Mouse (Mus musculus) small intestine, adult 2 months (tissue): ENCODE measurements at regions not wholly inside any gene's neighbourhood (a gene's known extent, or its start where the extent isn't known, plus 50 kb on each side); places are given as distances from the start of the nearest gene placed in this dataset.

Experiments
- H3K27ac ChIP-seq: fragments of 200-500 bp; 2 replicates; pipeline ENCODE4 v1.5.1; 2012; ENCODE audit warnings: low read depth, low read length, control low read depth, inconsistent platforms; ENCODE audit not compliant: insufficient read depth
- H3K27me3 ChIP-seq: fragments of 200-500 bp; 2 replicates; pipeline ENCODE4 v1.6.1; 2012; ENCODE audit warnings: mild to moderate bottlenecking, moderate library complexity, low read length, inconsistent platforms; ENCODE audit not compliant: control insufficient read depth, insufficient read depth
- H3K36me3 ChIP-seq: fragments of 200-500 bp; 2 replicates; pipeline ENCODE4 v1.6.1; 2012; ENCODE audit warnings: mild to moderate bottlenecking, low read length, control low read depth, inconsistent platforms; ENCODE audit not compliant: control insufficient read depth, insufficient read depth
- H3K4me1 ChIP-seq: fragments of 200-500 bp; 2 replicates; pipeline ENCODE4 v1.6.1; 2012; ENCODE audit warnings: low read length, inconsistent platforms, mixed read lengths; ENCODE audit not compliant: control insufficient read depth, insufficient read depth, insufficient read length
- H3K4me3 ChIP-seq: fragments of 200-500 bp; 2 replicates; pipeline ENCODE4 v1.5.1; 2012; ENCODE audit warnings: low read depth, mild to moderate bottlenecking, control low read depth, inconsistent platforms, low read length, moderate library complexity
- CTCF ChIP-seq: fragments of 200-500 bp; IDR thresholded peaks from 2 replicates; pipeline ENCODE4 v1.5.1; 2012; ENCODE audit warnings: low read depth, mild to moderate bottlenecking, control low read depth, inconsistent platforms, low read length, moderate library complexity, mixed read lengths; ENCODE audit not compliant: insufficient replicate concordance, insufficient read length; ENCODE audit errors: extremely low read depth
- POLR2A ChIP-seq: fragments of 200-500 bp; IDR thresholded peaks from 2 replicates; pipeline ENCODE4 v1.6.1; 2012; ENCODE audit warnings: low read depth, mild to moderate bottlenecking, control low read depth, inconsistent platforms, low read length, moderate library complexity
- WGBS: fragments of 180-500 bp; shearing (Covaris S2); methylation state at CpG from one replicate; pipeline ENCODE4 v1.1.7; 2018; 5-methylcytosine and 5-hydroxymethylcytosine counted together

GRCm38 (mm10) chr12:51196289-51196688 lies 151.6 kb upstream of the G2e3 start:
- Histone ChIP-seq H3K27me3 (no peaks in the 10 kb centered on the region), H3K4me1 (peaks cover 5% of the 10 kb centered on the region; the same call in 1 of the 2 replicates), H3K4me3 (no peak overlapping the region), H3K27ac (peak overlapping the region; percentile 26; the same call in 1 of the 2 replicates), H3K36me3 (no peaks in the 10 kb centered on the region)
- no peak for TF ChIP-seq CTCF
- TF ChIP-seq POLR2A = no peak
- WGBS = 42% methylated on average over 5 of the region's 5 CpGs

- H3K27me3 ChIP-seq = no peaks in the 10 kb centered on the region
- H3K4me1 ChIP-seq = peaks cover 5% of the 10 kb centered on the region; the same call in 1 of the 2 replicates
- 81% methylated on average over 8 of the region's 8 CpGs for WGBS
- TF ChIP-seq POLR2A = no peak
- no peak for TF ChIP-seq CTCF
- H3K27ac ChIP-seq = no peak overlapping the region
- H3K36me3 ChIP-seq = no peaks in the 10 kb centered on the region
- no peak overlapping the region for H3K4me3 ChIP-seq
Observed at GRCm38 (mm10) chr12:51195136-51195535, 152.7 kb upstream of the G2e3 start.

- H3K27ac ChIP-seq = no peak overlapping the region
- TF ChIP-seq POLR2A (no peak), CTCF (no peak)
- no peaks in the 10 kb centered on the region for H3K36me3 ChIP-seq
- H3K27me3 ChIP-seq = no peaks in the 10 kb centered on the region
- 44% methylated on average over 1 of the region's 1 CpGs for WGBS
- no peaks in the 10 kb centered on the region for H3K4me1 ChIP-seq
- no peak overlapping the region for H3K4me3 ChIP-seq
Observed at GRCm38 (mm10) chr12:51190754-51191153, 157.1 kb upstream of the G2e3 start.

GRCm38 (mm10) chr12:51190186-51190585 lies 157.7 kb upstream of the G2e3 start:
- 64% methylated on average over 5 of the region's 5 CpGs for WGBS
- Histone ChIP-seq H3K27ac (no peak overlapping the region), H3K27me3 (no peaks in the 10 kb centered on the region), H3K4me1 (no peaks in the 10 kb centered on the region), H3K4me3 (no peak overlapping the region), H3K36me3 (no peaks in the 10 kb centered on the region)
- TF ChIP-seq POLR2A (no peak), CTCF (no peak)

GRCm38 (mm10) chr12:51188229-51188628 lies 159.6 kb upstream of the G2e3 start:
- H3K36me3 ChIP-seq = no peaks in the 10 kb centered on the region
- H3K4me3 ChIP-seq = no peak overlapping the region
- no peaks in the 10 kb centered on the region for H3K4me1 ChIP-seq
- TF ChIP-seq CTCF (no peak), POLR2A (no peak)
- H3K27ac ChIP-seq = no peak overlapping the region
- H3K27me3 ChIP-seq = no peaks in the 10 kb centered on the region

- 72% methylated on average over 6 of the region's 6 CpGs for WGBS
- TF ChIP-seq POLR2A (no peak), CTCF (no peak)
- no peaks in the 10 kb centered on the region for H3K4me1 ChIP-seq
- no peak overlapping the region for H3K4me3 ChIP-seq
- no peaks in the 10 kb centered on the region for H3K36me3 ChIP-seq
- no peaks in the 10 kb centered on the region for H3K27me3 ChIP-seq
- H3K27ac ChIP-seq = no peak overlapping the region
Observed at GRCm38 (mm10) chr12:51187726-51188125, 160.1 kb upstream of the G2e3 start.

- Histone ChIP-seq H3K27ac (no peak overlapping the region), H3K4me3 (no peak overlapping the region), H3K4me1 (no peaks in the 10 kb centered on the region), H3K27me3 (no peaks in the 10 kb centered on the region), H3K36me3 (no peaks in the 10 kb centered on the region)
- no peak for TF ChIP-seq POLR2A
- TF ChIP-seq CTCF = no peak
- WGBS = 89% methylated on average over 8 of the region's 8 CpGs
Observed at GRCm38 (mm10) chr12:51185751-51186150, 162.1 kb upstream of the G2e3 start.
